Mouse (Mus musculus): Measurements from ENCODE around the gene Havcr1. TPM values are rescaled to one million over a fixed set of nuclear protein-coding genes. Genes with fewer than 3 reads are reported as not detected.

The Havcr1 gene
- polyA plus RNA-seq (2017; shearing (Covaris generic)), result not detected

GRCm38 (mm10) chr11:46735076-46735475 lies at the start of gene Havcr1:
TSS of gene Havcr1 (plus strand) at chr11:46735080.

GRCm38 (mm10) chr11:46706664-46707356 lies 28.1 kb upstream of the Havcr1 start, which contains the start of gene Timd2:
TSS of gene Timd2 (minus strand) at chr11:46707061.

DNA sequence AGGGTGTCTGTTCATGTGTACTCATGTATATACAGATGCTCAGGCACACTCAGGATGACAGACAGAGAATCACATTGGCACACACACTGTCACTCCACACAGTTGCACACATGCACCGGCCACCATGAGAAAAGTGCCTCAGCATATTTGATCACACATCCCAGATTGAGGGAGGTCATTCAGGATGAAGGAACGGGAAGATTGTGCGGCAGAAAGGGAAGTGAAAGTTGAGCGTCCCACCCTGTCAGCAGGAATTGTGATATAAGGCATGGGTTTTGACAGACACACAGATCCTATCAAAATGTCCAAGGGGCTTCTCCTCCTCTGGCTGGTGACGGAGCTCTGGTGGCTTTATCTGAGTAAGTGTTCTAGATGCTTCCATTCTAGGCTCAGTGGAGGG lies 75.6 kb downstream of the Havcr1 start, which contains the start of gene Timd4:
Gene Timd4 (plus strand): TSS at position 290 of the 400 bp plus-strand sequence.

Other genes with a start within 250 kb of the Havcr1 start
- gene Gm12169, start 210.9 kb upstream of the Havcr1 start, polyA plus RNA-seq (2017; shearing (Covaris generic)), result not detected
- gene BC053393, start 163.5 kb upstream of the Havcr1 start, polyA plus RNA-seq (2017; shearing (Covaris generic)), result not detected
- gene Dppa1, start 105.8 kb upstream of the Havcr1 start, polyA plus RNA-seq (2017; shearing (Covaris generic)), result not detected
- under 1 TPM; 0.23 to 0.25 TPM for gene Timd2, start 28.0 kb upstream of the Havcr1 start, polyA plus RNA-seq (2017; shearing (Covaris generic))
- 1 to 10 TPM in 1 of 2 experiments, under 1 TPM in 1; 0.52 to 1.7 TPM for gene Timd4, start 75.7 kb downstream of the Havcr1 start, polyA plus RNA-seq (2017; shearing (Covaris generic))